Mouse (Mus musculus): Measurements from ENCODE around the gene Cdc42ep2. TPM values are rescaled to one million over a fixed set of nuclear protein-coding genes. Genes with fewer than 3 reads are reported as not detected.

The Cdc42ep2 gene
- polyA plus RNA-seq (2015; fragmentation: Nextera tagmentation; extraction: Ambion mirVana), result 19.1 and 20.6 TPM in 2 replicates

GRCm38 (mm10) chr19:5924713-5925093 lies at the start of gene Cdc42ep2:
Gene Cdc42ep2 (minus strand): TSS chr19:5924816.

GRCm38 (mm10) chr19:5963883-5964562 lies 39.4 kb upstream of the Cdc42ep2 start, which contains the start of gene Pola2:
Gene Pola2 (minus strand): TSS chr19:5964202.

GRCm38 (mm10) chr19:5913007-5913719 lies 11.5 kb downstream of the Cdc42ep2 start, which contains the start of gene Dpf2:
Gene Dpf2 (minus strand): TSS chr19:5913010.

GRCm38 (mm10) chr19:5894002-5894678 lies 30.5 kb downstream of the Cdc42ep2 start, which contains the start of gene Tigd3:
Gene Tigd3 (minus strand): TSS chr19:5894149.

GRCm38 (mm10) chr19:5877618-5878361 lies 46.8 kb downstream of the Cdc42ep2 start, which contains the start of gene Slc25a45:
Gene Slc25a45 (plus strand): TSS chr19:5877808.

GRCm38 (mm10) chr19:5874969-5875480 lies 49.6 kb downstream of the Cdc42ep2 start, which contains the start of gene Frmd8:
Gene Frmd8 (minus strand): TSS chr19:5875274.

Other genes starting within 250 kb of the Cdc42ep2 start
- 15.5 and 16.8 TPM in 2 replicates for gene Map3k11, start 236.1 kb downstream of the Cdc42ep2 start, polyA plus RNA-seq (2015; fragmentation: Nextera tagmentation; extraction: Ambion mirVana)
- gene Pcnx3, start 235.9 kb downstream of the Cdc42ep2 start, polyA plus RNA-seq (2015; fragmentation: Nextera tagmentation; extraction: Ambion mirVana), result 4.7 and 6.5 TPM in 2 replicates
- gene Kcnk7, start 220.4 kb downstream of the Cdc42ep2 start, polyA plus RNA-seq (2015; fragmentation: Nextera tagmentation; extraction: Ambion mirVana), result 0.35 and 0.52 TPM in 2 replicates
- gene Ehbp1l1, start 198.5 kb downstream of the Cdc42ep2 start, polyA plus RNA-seq (2015; fragmentation: Nextera tagmentation; extraction: Ambion mirVana), result 133 and 144 TPM in 2 replicates
- 85.5 and 88.0 TPM in 2 replicates for gene Fam89b, start 195.2 kb downstream of the Cdc42ep2 start, polyA plus RNA-seq (2015; fragmentation: Nextera tagmentation; extraction: Ambion mirVana)
- gene Ltbp3, start 183.9 kb downstream of the Cdc42ep2 start, polyA plus RNA-seq (2015; fragmentation: Nextera tagmentation; extraction: Ambion mirVana), result 20.1 and 31.1 TPM in 2 replicates
- 57.0 and 57.9 TPM in 2 replicates for gene Scyl1, start 153.4 kb downstream of the Cdc42ep2 start, polyA plus RNA-seq (2015; fragmentation: Nextera tagmentation; extraction: Ambion mirVana)
- gene Frmd8, start 49.5 kb downstream of the Cdc42ep2 start, polyA plus RNA-seq (2015; fragmentation: Nextera tagmentation; extraction: Ambion mirVana), result 7.9 and 9.9 TPM in 2 replicates
- 2.9 and 4.3 TPM in 2 replicates for gene Slc25a45, start 47.0 kb downstream of the Cdc42ep2 start, polyA plus RNA-seq (2015; fragmentation: Nextera tagmentation; extraction: Ambion mirVana)
- 1.1 and 1.3 TPM in 2 replicates for gene Tigd3, start 30.7 kb downstream of the Cdc42ep2 start, polyA plus RNA-seq (2015; fragmentation: Nextera tagmentation; extraction: Ambion mirVana)
- 63.6 and 64.0 TPM in 2 replicates for gene Dpf2, start 11.8 kb downstream of the Cdc42ep2 start, polyA plus RNA-seq (2015; fragmentation: Nextera tagmentation; extraction: Ambion mirVana)
- gene Pola2, start 39.4 kb upstream of the Cdc42ep2 start, polyA plus RNA-seq (2015; fragmentation: Nextera tagmentation; extraction: Ambion mirVana), result 24.4 and 25.7 TPM in 2 replicates
- gene Slc22a20, start 61.3 kb upstream of the Cdc42ep2 start, polyA plus RNA-seq (2015; fragmentation: Nextera tagmentation; extraction: Ambion mirVana), result 0.10 TPM in 1 of 2 replicates, not detected in the other
- 12.3 and 14.7 TPM in 2 replicates for gene Capn1, start 91.1 kb upstream of the Cdc42ep2 start, polyA plus RNA-seq (2015; fragmentation: Nextera tagmentation; extraction: Ambion mirVana)
- gene Syvn1, start 121.8 kb upstream of the Cdc42ep2 start, polyA plus RNA-seq (2015; fragmentation: Nextera tagmentation; extraction: Ambion mirVana), result 14.2 and 18.7 TPM in 2 replicates
- gene Mrpl49, start 133.0 kb upstream of the Cdc42ep2 start, polyA plus RNA-seq (2015; fragmentation: Nextera tagmentation; extraction: Ambion mirVana), result 44.8 and 52.0 TPM in 2 replicates
- gene Fau, start 133.0 kb upstream of the Cdc42ep2 start, polyA plus RNA-seq (2015; fragmentation: Nextera tagmentation; extraction: Ambion mirVana), result 518 and 572 TPM in 2 replicates
- gene Znhit2, start 136.4 kb upstream of the Cdc42ep2 start, polyA plus RNA-seq (2015; fragmentation: Nextera tagmentation; extraction: Ambion mirVana), result 26.3 and 30.6 TPM in 2 replicates
- 34.1 and 41.6 TPM in 2 replicates for gene Tm7sf2, start 143.6 kb upstream of the Cdc42ep2 start, polyA plus RNA-seq (2015; fragmentation: Nextera tagmentation; extraction: Ambion mirVana)
- gene Vps51, start 152.4 kb upstream of the Cdc42ep2 start, polyA plus RNA-seq (2015; fragmentation: Nextera tagmentation; extraction: Ambion mirVana), result 30.0 and 31.2 TPM in 2 replicates
- gene Tmem262, start 155.2 kb upstream of the Cdc42ep2 start, polyA plus RNA-seq (2015; fragmentation: Nextera tagmentation; extraction: Ambion mirVana), result not detected in 2 replicates
- 0.35 and 0.45 TPM in 2 replicates for gene Gm28374, start 157.4 kb upstream of the Cdc42ep2 start, polyA plus RNA-seq (2015; fragmentation: Nextera tagmentation; extraction: Ambion mirVana)
- gene Zfpl1, start 160.1 kb upstream of the Cdc42ep2 start, polyA plus RNA-seq (2015; fragmentation: Nextera tagmentation; extraction: Ambion mirVana), result 31.9 and 37.9 TPM in 2 replicates
- 6.3 and 7.4 TPM in 2 replicates for gene Cdca5, start 160.2 kb upstream of the Cdc42ep2 start, polyA plus RNA-seq (2015; fragmentation: Nextera tagmentation; extraction: Ambion mirVana)
- not detected in 2 replicates for gene AC131692.1, start 169.6 kb upstream of the Cdc42ep2 start, polyA plus RNA-seq (2015; fragmentation: Nextera tagmentation; extraction: Ambion mirVana)
- gene Naaladl1, start 181.0 kb upstream of the Cdc42ep2 start, polyA plus RNA-seq (2015; fragmentation: Nextera tagmentation; extraction: Ambion mirVana), result 0.06 and 0.17 TPM in 2 replicates
- gene Sac3d1, start 193.8 kb upstream of the Cdc42ep2 start, polyA plus RNA-seq (2015; fragmentation: Nextera tagmentation; extraction: Ambion mirVana), result 27.7 and 29.1 TPM in 2 replicates
- gene Snx15, start 203.5 kb upstream of the Cdc42ep2 start, polyA plus RNA-seq (2015; fragmentation: Nextera tagmentation; extraction: Ambion mirVana), result 19.0 and 19.4 TPM in 2 replicates
- 0.27 and 0.34 TPM in 2 replicates for gene Batf2, start 216.2 kb upstream of the Cdc42ep2 start, polyA plus RNA-seq (2015; fragmentation: Nextera tagmentation; extraction: Ambion mirVana)
- 103 and 109 TPM in 2 replicates for gene Arl2, start 216.7 kb upstream of the Cdc42ep2 start, polyA plus RNA-seq (2015; fragmentation: Nextera tagmentation; extraction: Ambion mirVana)